ENCODE assay signal across 16 mouse cellular contexts in the genomic region with DNA sequence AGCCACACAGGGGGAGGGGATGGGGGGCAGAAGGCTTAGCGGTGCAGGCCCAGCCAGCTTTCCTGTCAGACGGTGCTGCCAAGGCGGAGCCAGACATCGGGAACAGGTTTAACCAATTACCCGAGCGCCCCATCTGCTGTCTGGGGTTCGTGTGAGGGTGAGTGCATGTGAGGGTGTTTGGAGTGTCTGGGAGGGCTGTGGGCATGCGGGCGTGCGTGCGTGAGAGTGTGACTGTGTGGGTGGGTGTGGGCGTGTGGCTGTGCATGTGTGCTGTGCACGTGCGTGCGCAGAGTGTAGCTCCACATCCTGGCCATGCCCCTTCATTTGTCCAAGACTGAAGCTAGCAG. TPM values are rescaled to one million over a fixed set of nuclear protein-coding genes. Genes with fewer than 3 reads are reported as not detected.
DNase-seq lines count a peak whose midpoint lies in the region; ATAC-seq lines count a peak whose summit lies in the region.
"Had no signal": no experiment of that assay in that cellular context is flagged by ENCODE, and none has a peak within 500 bp of the region (broad histone marks: within the 10 kb centered on the region; RNA-seq: fewer than 3 reads in every experiment).

No protein-coding gene starts in this region.

- peaks cover 22% of the 10 kb centered on the region for H3K4me1 ChIP-seq in limb, embryonic 10.5 days

- 42% methylated on average over 15 of the region's 15 CpGs for WGBS in limb, embryonic 10.5 days

- H3K4me3 ChIP-seq in limb, embryonic 10.5 days = no peak overlapping the region
- H3K4me3 ChIP-seq: embryonic facial prominence, embryonic 15.5 days; neural tube, embryonic 12.5 days had no signal

- no peak overlapping the region for H3K27ac ChIP-seq in limb, embryonic 10.5 days
- H3K27ac ChIP-seq: embryonic facial prominence, embryonic 15.5 days; neural tube, embryonic 12.5 days had no signal

- no peaks in the 10 kb centered on the region for H3K9me3 ChIP-seq in limb, embryonic 10.5 days (replicated peaks)
- H3K9me3 ChIP-seq: embryonic facial prominence, embryonic 15.5 days; neural tube, embryonic 12.5 days had no signal

- no peak for DNase-seq in frontal cortex, postnatal 25 days (ENCODE audit: low spot score in 2 of 2)
- DNase-seq in retina, postnatal 1 day = peak; percentile 59
- DNase-seq in retina, embryonic 14.5 days (ENCODE audit: low spot score) = no peak
- DNase-seq in limb, embryonic 10.5 days (ENCODE audit: low spot score) = peak; percentile 33
- DNase-seq in kidney, adult 18-20 months = no peak
- no peak for DNase-seq in testis, postnatal 10 days (ENCODE audit: low spot score)
- DNase-seq: cerebellum, adult 11 months; gastrocnemius, postnatal 10 days; kidney, adult 8-10 months; thymus, postnatal 14 days had no signal

- no peaks in the 10 kb centered on the region for H3K36me3 ChIP-seq in limb, embryonic 10.5 days
- H3K36me3 ChIP-seq: embryonic facial prominence, embryonic 15.5 days; neural tube, embryonic 12.5 days had no signal

- ATAC-seq in frontal cortex, adult (ENCODE audit: low TSS enrichment) = peak; percentile 46
- ATAC-seq in CD4-positive, CD25-positive, alpha-beta regulatory T cell, adult 4 months = no peak

- peaks cover 66% of the 10 kb centered on the region for H3K27me3 ChIP-seq in limb, embryonic 10.5 days (ENCODE audit: low read depth, poor library complexity, severe bottlenecking)

RNA-seq across cellular contexts. Expression of gene Emx1, which starts 19.7 kb away (rescaled TPM):
- 1.8 and 3.9 TPM in 2 replicates for polyA plus RNA-seq in limb, embryonic 10.5 days (2016; fragmentation: Nextera tagmentation; extraction: Ambion mirVana)
- not detected for polyA plus RNA-seq in CD4-positive, CD25-positive, alpha-beta regulatory T cell, adult 4 months (2017; shearing (Covaris generic))
- polyA plus RNA-seq: heart, postnatal 0 days; liver, adult 2 months had no signal

Comparison
In these comparisons a context has a peak if more than half of its experiments do, and no peak if none do; other contexts are left out.
1. DNase-seq: peak in retina, postnatal 1 day (single experiment) and limb, embryonic 10.5 days (single experiment); none in frontal cortex, postnatal 25 days (0 of 2), retina, embryonic 14.5 days (single experiment), kidney, adult 18-20 months (single experiment) and testis, postnatal 10 days (single experiment).